In the genomic region with DNA sequence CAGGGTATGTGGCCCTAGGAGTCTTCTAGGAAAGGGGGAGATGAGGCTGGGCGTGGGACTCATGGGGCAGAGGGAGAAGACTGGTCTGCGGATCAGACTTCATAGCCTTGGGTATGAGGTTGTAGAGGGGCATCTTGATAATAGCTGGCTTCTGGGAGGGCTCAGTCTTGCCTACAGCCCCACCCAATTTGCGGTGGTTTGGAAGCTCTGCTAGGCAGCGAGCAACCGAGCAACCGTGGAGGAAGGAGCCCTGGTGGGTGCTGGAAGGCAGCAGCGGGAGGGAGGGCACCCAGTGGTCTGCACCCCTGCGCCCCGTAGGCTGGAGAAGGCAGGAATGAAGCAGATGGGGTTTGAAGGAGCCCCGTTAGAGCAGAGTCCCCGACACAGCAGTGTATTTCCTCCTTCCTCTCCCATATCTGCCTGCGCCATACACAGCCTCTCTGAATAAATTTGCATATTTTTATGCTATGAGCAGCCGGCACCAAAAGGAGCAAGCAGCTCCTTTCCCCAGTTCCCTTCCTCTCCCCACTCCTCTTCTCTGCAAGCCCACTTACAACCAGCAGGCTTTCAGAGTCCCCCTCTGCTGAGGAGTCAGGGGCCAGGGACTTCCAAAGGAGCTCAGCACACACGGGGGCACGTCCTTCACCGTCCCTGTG, we compare ENCODE assay signal across 8 mouse cellular contexts. TPM values are rescaled to one million over a fixed set of nuclear protein-coding genes. Genes with fewer than 3 reads are reported as not detected.
DNase-seq lines count a peak whose midpoint lies in the region; ATAC-seq and TF ChIP-seq lines count a peak whose summit lies in the region.

No protein-coding gene starts in this region.

- H3K4me2 ChIP-seq in liver, embryonic 12.5 days, result peak overlapping the region; percentile 55
- peak overlapping the region; percentile 23; the same call in 1 of the 2 replicates for H3K4me2 ChIP-seq in stomach, postnatal 0 days (replicated peaks; ENCODE audit: low read depth)

- no peaks in the 10 kb centered on the region for H3K9me3 ChIP-seq in liver, embryonic 12.5 days (replicated peaks)
- no peaks in the 10 kb centered on the region for H3K9me3 ChIP-seq in stomach, postnatal 0 days (ENCODE audit: control insufficient read depth, low read length)

- TF ChIP-seq CTCF in stomach, postnatal 0 days (IDR thresholded peaks at IDR 0.05; ENCODE audit: low read depth), result no peak

- peak; percentile 28 for DNase-seq in embryo, embryonic 9.5 days (ENCODE audit: extremely low spot score)
- DNase-seq in embryo, embryonic 10 days (ENCODE audit: low spot score), result no peak
- DNase-seq in right cerebral cortex, adult 18-20 months, result peak; percentile 43
- no peak for DNase-seq in right cerebral cortex, postnatal 14 days
- no peak for DNase-seq in stomach, postnatal 0 days (ENCODE audit: low spot score)
- DNase-seq in kidney, postnatal 25 days, result no peak
- DNase-seq in kidney, adult 11 months, result no peak

- 20% methylated on average over 16 of the region's 16 CpGs for WGBS in liver, embryonic 12.5 days (ENCODE audit: insufficient replicate concordance)
- WGBS in stomach, postnatal 0 days, result 36% methylated on average over 16 of the region's 16 CpGs

- no peaks in the 10 kb centered on the region for H3K36me3 ChIP-seq in liver, embryonic 12.5 days
- H3K36me3 ChIP-seq in stomach, postnatal 0 days (ENCODE audit: control insufficient read depth, insufficient read depth, low read length), result no peaks in the 10 kb centered on the region

- peak overlapping the region; percentile 22 for H3K4me3 ChIP-seq in liver, embryonic 12.5 days
- no peak overlapping the region for H3K4me3 ChIP-seq in stomach, postnatal 0 days (ENCODE audit: low read depth, low read length)

- H3K4me1 ChIP-seq in liver, embryonic 12.5 days, result 0 out of 2 replicates have a peak, but pooled peaks cover 4% of the 10 kb centered on the region
- H3K4me1 ChIP-seq in stomach, postnatal 0 days (replicated peaks; ENCODE audit: control insufficient read depth, insufficient read depth), result no peaks in the 10 kb centered on the region

- peaks cover 6% of the 10 kb centered on the region; the same call in 1 of the 2 replicates for H3K27me3 ChIP-seq in liver, embryonic 12.5 days (replicated peaks)
- H3K27me3 ChIP-seq in stomach, postnatal 0 days (ENCODE audit: control insufficient read depth, insufficient read depth, low read length), result no peaks in the 10 kb centered on the region

- no peak for TF ChIP-seq EP300 in stomach, postnatal 0 days (optimal IDR thresholded peaks at IDR 0.05)

- no peak for ATAC-seq in liver, embryonic 12.5 days
- no peak for ATAC-seq in stomach, postnatal 0 days (ENCODE audit: low FRiP score, low TSS enrichment)

- H3K27ac ChIP-seq in liver, embryonic 12.5 days, result no peak overlapping the region
- no peak overlapping the region; the same call in 1 of the 2 replicates for H3K27ac ChIP-seq in stomach, postnatal 0 days (replicated peaks)

- H3K9ac ChIP-seq in liver, embryonic 12.5 days, result no peak overlapping the region
- no peak overlapping the region for H3K9ac ChIP-seq in stomach, postnatal 0 days (ENCODE audit: low read length)

RNA-seq across cellular contexts. Expression of a gene that starts 20.9 kb away (rescaled TPM):
- not detected in 2 replicates for polyA plus RNA-seq in liver, embryonic 12.5 days (2016; fragmentation: Nextera tagmentation; extraction: Ambion mirVana)
- polyA plus RNA-seq in stomach, postnatal 0 days (2015; fragmentation: Nextera tagmentation; extraction: Ambion mirVana), result not detected in 2 replicates

Comparison
In these comparisons a context has a peak if more than half of its experiments do, and no peak if none do; other contexts are left out.
1. DNase-seq: peak in embryo, embryonic 9.5 days (single experiment) and right cerebral cortex, adult 18-20 months (single experiment); none in embryo, embryonic 10 days (single experiment), right cerebral cortex, postnatal 14 days (single experiment), stomach, postnatal 0 days (single experiment), kidney, postnatal 25 days (0 of 2) and kidney, adult 11 months (single experiment).